Mouse (Mus musculus) hindlimb bud, embryonic 11.5 days (tissue): ENCODE measurements around the gene Radil.

Experiments
- DNase-seq: peaks from one replicate; pipeline ENCODE4 v3.0.0-alpha.2; 2012; ENCODE audit warnings: low read depth, low spot score; ENCODE audit errors: extremely low spot score

The Radil gene

DNA sequence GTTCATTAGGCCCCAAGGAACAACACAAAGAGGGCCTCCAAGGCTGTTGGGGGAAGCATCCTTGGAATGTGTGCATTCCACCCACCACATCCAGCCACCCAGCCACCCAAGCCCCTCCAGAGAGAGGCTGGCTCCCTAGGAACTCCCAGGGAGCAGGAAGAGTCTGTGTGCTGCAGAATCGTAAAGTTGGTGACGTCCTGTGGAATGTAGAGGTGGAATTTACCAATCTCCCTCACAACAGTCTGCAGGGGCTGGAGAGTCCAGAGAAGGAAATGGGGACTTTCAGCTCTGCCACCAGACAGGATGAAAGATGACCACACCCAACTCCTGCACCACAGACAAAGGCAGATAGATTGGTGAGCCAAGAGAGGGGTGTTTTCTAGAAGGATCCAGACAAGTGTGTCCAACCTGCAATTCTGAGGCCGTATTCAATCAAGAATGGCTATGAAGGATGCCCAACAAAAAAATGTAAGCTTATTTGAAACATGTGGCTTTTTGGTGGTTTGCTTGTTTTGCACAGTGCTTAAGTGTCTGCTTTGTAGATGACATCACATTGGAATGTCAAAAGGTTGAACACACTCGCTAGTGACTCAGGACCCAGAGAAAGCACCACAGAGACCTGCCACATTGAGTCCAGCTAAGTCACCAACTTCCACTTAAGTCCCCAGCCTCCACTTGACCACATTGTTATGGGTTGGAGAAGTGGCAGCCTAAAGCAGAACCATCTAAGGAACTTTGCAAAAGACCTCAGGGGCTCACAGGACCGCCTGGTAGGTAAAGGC lies 5.7 kb downstream of the Radil start:
- DNase-seq, result no peak

DNA sequence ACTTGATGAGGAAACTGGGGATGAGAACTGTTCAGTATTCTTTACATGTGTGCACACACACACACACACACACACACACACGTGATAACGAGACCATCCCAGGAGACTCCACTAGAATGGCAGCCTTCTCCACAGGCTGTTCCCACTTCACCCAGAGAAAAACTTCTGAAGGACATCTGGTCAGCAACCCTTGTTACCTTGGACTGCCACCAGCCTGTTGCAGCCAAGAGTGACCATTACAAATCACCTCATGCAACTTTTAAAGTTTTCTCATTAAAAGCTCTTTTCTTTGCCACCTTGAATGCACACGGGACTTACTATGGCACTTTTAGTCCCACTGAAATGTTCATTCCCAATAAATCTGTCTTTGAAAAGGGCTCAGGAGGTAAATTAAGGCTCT lies 13.6 kb downstream of the Radil start:
- DNase-seq, result no peak

DNA sequence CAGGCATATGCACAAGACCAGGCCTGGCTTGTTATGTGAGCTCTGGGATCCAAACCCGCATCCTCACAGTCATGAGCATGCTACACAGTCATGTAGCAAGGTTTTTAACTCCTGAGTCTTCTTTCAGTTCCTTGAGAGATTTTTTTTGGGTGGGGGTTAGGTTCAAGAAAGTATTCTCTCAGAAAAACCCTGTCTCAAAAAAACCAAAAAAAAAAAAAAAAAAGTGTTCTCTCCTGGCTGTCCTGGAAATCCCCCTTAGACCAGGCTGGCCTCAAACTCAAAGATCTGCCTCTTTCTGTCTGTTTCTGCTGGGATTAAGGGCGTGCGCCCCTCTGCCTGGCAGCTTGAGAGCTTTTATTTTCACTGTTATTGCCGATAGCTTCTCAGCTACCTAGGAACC lies 15.5 kb downstream of the Radil start:
- no peak for DNase-seq

DNA sequence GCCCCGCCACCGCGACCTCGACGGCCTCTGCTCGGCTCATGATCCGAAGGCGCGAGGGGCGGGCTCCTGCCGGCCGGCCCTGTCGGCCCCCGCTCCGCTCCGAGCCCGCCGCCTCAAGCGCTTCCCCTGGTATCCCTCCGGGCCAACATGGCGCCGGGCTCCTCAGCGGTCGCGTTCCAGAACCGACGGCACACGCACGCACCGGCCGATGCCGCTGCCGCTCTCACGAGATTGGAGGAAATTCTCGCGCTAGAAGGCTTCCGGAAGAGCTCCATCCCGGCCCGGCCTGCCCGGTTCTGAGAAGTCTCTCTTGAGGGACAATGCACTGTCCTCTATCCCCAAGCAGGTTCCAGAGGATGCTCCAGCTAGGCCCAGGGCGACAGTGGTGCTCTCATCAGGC lies 21.0 kb downstream of the Radil start, which contains the start of gene Papolb:
TSS of gene Papolb (minus strand) at position 162 of the 400 bp plus-strand sequence.
- DNase-seq, result no peak

DNA sequence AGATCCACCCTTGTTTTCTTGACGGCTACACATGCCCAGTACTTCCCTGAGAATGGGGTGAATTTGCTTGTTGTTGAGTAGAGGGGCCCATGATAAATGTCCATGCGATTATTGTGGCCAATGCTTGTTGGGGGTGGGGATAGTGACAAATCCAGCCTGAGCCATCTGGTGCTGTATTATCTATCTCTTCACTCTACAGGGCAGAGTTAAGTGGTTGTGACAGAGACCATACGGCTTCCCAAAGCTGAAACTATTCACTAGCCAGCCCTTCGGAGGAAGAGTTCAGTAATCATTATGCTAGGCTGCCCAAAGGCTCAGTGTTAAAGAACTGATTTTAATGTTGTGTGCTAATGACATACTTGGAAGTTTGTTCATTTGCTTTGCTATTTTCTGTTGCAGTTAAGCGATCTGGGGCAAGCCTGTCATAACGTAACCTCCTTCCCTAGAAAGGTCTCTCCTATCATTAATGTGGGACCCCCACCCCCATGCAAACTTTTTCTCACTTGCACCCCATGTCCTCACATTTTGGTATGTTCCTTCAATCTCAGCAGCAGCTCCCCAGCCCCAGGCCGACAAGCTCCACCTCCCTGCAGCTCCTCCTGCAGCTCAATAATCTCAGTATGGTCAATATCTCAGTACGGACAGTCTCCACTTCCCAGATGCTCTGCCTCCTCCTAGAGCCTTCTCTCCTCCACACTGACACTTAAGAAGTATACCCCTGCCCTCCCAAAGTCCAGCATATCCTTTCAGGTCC lies 26.0 kb downstream of the Radil start:
- DNase-seq, result no peak

DNA sequence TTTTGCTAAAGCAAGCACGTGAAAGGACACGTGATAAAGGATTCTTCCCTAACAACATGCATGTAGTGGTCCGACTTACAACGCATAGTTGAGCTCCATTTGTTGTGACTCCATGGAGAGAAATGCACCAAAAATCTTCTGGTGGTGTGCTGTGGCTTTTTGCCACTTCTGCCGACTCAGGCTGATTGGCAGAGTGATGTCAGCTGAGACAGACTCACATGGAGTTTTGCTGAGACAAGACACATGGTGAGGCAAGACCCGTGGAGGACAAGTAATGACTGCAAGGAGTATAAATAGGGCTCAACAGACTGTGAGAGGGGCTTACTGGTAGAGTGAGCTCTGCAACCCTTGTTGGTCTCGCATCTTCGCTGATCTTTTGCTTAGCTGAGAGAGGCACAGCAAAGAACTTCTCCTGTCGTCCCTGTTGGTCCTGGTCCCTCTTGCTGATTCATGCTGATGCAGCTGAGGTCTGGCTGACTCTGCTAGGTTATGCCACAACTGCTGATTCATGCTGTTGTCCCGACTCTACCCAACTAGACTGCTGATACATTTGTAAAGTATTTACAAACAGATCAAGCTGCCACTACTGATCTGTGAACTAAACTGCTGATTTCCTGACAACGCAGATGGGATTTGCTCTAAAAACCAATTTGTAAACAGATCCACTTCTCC lies 29.6 kb downstream of the Radil start:
- no peak for DNase-seq

DNA sequence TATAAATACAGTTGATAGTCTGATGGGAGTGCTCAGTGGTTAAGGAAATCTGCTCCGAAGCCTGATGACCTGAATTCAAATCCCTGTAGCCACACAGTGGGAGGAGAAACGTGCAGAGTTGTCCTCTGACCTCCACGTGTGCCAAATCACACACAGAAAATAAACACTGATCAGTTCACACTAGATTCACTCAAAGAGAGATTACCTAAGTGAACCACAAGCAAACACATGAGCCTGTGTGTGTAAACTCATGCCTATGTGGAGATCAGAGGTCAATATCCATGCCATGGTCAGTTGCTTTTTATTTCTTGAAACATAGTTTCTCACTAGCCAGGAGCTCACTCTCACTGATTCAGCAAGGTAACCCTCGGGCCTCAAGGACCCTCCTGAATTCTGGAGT lies 30.5 kb downstream of the Radil start:
- DNase-seq, result no peak

DNA sequence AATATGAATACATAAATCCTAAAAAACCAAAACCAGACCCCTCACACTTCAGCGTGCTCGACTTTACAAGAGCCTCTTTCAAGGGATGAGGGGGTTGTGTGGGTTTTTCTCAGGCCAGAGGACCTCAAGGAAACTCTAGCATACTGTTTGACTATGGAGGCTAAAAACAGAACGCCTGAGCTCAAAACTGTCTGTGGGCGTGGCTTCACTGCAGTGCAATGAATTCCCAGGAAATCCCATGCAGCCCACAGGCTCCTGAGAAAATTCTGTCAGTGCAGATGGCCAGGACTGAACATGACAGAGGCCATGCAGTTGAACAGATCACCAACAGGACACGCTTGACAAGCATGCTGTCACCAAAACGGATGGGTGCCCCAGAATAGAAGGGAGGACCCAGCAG lies 31.9 kb downstream of the Radil start:
- DNase-seq, result no peak

DNA sequence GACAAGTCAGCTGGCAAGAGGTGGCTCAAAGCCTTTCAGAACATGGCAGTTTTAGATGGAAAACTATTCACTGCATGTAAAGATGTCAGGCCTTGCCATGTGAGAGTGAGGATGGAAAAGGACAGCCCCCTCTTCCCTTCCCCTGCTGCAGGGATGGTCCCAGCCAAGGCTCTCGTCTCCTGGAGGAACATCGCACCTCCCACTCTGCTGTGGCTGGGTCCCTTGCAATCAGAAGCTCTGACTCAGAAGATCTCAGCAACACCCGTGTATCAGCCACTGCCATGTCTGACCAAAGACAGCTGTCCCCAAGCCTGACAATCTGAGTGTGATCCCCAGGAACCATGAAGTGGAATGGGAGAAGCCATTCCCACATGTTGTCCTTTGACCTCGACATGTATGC lies 38.8 kb downstream of the Radil start:
- DNase-seq, result no peak

DNA sequence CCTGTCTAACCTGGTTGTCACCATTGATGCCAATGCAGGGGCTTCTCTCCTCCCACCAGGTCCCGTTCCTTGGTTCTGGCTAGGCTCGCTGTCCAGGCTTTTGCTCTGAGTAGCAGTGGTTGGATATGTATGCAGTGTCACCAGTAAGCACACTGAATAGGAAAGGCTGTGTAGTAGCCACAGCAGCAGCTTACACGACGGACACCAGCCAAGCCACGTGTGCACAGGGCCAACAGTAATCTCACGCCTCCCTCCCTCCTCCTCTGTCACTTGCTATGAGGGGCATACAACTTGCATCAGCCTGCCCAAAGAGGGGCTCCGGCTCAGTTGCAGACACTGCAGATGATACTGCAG lies 40.9 kb downstream of the Radil start:
- DNase-seq, result no peak

DNA sequence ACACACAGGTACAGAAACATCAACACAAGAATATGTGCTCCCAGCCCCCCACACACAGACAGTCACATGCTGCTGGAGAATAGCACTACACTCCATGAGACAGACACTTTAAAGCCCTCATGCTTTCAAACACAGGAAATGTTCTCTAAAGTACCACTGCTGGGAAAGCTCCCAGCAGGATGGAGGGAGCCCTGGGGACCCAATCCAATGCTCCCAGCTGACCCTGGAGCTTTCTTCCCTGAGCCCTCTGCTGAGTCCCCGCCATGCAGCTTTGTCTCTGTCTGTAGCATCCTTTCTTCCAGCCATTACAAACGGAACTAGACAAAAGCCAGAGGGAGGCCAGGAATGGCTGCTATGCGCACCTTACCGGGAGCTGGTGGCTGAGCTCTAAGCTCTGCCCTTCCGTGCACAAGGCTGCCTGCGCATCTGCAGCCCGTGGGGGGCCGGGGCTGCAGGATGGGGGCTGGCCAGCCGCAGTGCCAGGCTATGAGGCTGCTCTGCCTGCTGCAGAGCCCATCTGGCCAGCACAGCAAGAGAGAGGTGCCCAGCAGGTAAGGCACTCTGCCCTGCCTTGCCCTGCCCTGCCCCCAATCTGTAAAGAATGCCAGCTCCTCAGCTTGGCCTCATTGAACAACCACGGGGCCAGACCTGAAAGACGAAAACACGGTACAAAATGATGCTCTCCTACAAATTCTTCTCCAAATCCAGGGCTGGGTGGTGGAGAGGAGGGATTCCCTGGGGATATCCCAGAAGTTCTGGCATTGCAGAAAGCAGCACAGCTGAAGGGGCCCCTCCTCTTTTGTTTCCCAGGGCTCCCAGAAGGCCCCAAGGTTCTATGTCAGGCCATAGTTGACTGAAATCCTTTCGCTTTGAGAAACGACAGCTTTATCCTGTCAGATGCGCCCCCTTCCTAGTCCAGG lies 41.5 kb downstream of the Radil start:
- no peak for DNase-seq

DNA sequence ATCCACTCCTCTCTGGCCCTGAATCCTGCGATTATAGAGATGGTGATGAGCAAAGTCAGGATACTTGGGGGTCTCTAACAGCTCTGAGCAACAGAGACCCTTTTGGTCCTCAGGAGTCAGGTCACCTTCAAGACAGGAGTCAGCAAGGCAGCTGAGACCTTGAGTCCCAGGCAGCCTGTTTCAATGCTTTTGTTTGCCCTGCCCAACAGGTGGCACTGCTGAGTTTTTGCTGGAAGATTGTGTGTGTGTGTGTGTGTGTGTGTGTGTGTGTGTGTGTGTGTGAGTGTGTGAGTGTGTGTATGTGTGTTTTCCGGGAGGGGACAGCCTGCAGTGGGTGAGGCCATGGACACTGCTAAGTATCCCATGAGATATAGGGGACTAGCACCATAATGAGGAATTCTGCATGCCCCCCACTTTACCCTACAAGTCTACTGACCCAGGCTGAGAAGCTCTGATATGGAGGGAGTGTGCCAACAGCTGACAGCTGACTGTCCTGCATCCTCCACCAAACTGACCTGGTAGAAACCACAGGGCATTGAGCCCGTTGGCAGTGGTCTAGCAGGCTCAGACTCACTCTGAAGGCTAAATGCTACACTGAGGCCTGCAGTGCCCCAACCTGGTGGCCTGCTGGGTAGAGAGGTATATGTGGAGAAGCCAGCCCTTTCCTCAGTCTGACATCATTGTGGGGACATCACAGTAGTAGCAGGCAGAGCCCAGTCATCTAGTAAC lies 45.0 kb downstream of the Radil start:
- no peak for DNase-seq

DNA sequence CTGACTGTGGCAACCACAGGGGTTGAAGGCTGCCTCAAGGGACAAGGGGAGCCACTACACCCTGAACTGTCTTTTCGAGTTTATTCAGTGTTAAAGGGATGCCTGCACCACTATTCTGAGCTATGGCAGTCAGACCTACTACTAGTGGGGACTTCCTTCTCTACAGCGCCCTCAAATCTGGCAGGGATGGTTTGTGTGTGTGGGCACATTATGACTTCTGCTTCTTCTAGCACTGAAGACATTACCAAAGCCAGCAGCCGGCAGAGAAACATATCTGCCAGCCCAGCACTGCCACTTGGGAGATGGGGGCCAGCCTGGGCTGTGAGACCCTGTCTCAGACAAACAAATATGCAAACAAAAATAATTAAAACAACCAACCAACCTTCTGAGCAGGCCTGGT lies 46.7 kb downstream of the Radil start:
- no peak for DNase-seq

DNA sequence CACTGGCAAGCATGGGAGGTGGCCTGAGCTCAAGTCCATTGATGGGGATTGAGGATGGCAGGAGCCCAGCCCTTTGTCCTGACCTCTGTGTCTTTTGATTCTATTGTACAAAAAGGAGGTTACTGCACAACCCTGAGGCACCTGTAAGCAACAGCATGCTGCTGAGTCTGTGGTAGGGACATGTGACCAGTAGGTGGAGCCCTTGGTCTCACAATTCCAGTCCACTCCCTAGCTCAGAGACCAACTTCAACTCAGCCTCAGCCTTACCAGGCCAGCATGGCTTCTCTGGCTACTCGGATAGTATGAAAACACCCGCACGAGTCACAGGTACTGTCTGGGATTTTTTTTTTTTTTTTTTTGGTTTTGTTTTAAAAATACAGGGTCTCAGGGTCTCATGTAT lies 48.5 kb downstream of the Radil start:
- peak; percentile 91 for DNase-seq

DNA sequence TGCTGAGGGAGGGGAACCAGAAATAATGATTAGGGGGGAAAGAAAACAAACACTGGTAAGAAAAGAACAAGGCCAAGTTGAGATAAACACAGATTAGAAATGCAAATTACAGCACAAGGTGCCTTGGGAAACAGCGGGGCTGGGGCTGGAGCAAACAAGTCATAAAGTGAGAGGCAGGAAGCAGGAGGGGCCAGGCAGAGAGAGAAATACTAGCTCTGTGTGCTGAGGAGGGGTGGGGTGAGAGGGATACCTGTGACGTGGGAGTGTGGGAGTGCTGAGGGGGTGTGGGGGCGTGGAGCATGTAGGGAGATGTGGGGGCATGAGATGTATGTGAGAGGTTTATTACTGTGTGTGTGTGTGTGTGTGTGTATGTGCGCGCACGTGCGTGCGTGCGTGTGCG lies 50.0 kb downstream of the Radil start:
- DNase-seq, result no peak

DNA sequence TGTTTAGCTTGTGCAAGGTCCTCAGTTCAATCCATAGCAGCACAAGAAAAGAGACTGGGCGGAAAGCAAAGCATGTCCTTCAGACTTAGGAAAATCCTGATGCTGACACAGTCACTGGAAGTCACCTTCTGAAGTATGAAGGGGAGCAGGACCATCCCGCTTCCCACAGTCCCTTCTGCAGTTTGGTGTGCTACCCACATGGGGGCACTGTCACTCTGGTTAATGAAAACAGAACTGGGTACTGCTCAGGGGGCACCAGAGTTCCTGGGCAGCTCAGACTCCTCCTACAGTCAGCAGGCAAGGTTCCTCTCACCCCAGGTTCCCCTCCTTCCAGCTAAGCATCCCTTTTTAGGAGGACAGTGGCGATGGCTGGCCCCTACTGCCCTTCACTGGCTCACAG lies 51.9 kb downstream of the Radil start:
- no peak for DNase-seq

DNA sequence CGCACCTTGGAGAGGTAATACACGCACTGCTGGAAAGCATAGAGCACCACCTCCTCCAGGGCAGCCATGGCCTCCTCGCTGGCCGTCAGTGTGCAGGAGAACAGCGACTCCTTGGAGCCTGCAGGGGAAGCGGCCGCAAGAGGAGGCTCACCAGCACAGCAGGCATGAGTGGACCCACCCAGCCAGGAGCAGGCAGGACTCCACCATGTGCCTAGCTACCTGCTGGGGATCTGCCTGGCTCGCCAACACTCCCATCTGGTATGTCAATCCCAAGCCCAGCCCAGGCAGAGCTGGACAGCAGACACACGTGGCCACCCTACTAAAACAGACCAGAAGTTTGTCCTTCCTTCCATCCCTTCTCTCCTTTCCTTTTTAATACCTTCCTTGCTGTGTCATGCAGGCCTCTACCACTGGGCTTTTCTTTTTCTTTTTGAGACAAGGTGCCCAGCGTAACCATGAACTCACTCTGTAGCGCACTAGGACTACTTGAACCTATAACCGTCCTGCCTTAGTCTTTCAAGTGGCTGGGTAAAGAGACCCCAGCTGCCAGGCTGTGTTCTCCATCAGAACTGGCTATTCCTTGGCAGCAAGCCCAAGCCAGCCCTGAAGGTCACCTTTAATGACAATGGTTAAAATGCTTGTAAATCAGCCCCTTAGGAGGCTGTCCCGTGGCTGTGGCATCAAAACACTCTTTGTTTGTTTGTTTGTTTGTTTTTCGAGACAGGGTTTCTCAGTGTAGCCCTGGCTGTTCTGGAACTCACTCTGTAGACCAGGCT lies 55.4 kb downstream of the Radil start:
- no peak for DNase-seq

DNA sequence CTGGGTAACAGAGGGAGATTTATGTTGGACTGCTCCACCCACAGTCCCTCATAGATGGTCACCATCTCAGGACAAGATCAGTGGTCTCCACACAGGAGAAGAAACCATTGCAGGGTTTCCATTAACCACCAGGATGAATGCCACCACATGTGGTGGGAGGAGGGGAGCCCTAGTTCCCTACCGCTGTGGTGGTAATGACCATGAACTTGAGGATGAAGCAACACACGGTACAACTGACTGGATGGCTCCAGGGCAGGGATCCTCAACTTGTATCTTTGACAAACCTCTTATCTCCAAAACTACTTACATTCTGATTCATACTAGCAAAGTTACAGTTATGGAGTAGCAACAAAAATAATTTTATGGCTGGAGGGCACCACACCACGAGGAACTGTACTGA lies 57.6 kb downstream of the Radil start:
- no peak for DNase-seq

DNA sequence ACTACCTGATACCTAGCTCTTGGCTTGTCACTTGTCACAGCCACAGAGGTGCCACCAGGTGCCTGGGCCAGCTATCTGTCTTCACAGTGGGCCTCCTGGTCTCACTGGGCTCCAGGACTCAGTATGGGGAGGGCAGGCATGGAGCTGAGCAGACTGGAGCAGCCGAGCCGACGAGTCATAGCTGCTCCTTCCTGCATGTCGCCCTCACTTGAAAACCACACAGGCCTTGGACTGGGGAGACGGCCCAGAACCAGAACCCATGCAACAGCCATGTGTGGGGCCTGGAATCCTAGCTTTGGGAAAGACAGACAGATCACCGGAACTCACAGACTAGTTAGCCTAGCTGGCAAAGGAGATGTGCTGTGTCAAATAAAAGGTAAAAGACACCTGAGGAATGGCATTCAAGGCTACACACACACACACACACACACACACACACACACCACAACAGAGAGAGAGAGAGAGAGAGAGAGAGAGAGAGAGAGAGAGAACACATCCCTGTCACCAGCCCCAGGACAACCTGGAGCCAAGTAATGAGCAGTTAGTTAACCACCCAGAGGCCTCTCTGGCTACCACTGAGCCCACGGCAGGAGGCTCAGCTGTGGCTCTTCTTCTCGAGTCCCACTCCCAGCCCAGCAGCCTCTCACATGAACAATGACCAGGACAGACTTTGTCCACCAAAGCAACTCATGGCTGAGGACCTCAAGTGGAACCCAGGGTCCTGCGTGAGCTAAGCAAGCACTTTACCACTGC lies 60.8 kb downstream of the Radil start:
- DNase-seq, result no peak
